In the genomic region with DNA sequence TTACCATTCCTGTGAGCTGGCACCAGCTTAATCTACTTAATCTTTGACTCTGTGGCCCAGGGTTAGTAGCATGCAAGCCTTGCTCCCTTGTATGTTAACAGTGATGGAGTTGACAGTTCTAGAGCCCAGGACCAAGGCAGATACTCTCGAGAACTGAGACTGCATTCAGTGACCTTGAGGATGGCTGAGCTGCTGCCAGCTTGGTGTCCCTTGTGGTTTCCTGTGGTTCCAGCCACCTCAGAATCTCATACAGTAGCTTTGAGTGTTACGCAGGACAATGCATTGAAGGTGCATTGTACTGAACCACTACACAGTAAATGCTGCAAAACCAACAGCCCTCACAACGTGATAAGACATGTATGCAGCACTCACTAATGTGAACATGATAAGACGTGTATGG, we compare ENCODE assay signal across 30 mouse cellular contexts.
DNase-seq lines count a peak whose midpoint lies in the region; ATAC-seq and TF ChIP-seq lines count a peak whose summit lies in the region.
"Had no signal": no experiment of that assay in that cellular context is flagged by ENCODE, and none has a peak within 500 bp of the region (broad histone marks: within the 10 kb centered on the region; RNA-seq: fewer than 3 reads in every experiment).

No protein-coding gene starts in this region.

- WGBS in heart, embryonic 13.5 days, result 28% methylated on average over 4 of the region's 4 CpGs
- WGBS in heart, postnatal 0 days, result 27% methylated on average over 4 of the region's 4 CpGs

- intact Hi-C loops in heart, postnatal 25 days (cut with DNase I), result no loop called here

- H3K27me3 ChIP-seq in heart, embryonic 13.5 days (replicated peaks), result no peaks in the 10 kb centered on the region
- H3K27me3 ChIP-seq in heart, postnatal 0 days (ENCODE audit: control insufficient read depth, insufficient read depth, low read length), result no peaks in the 10 kb centered on the region
- no peaks in the 10 kb centered on the region for H3K27me3 ChIP-seq in MEL (ENCODE audit: control insufficient read depth in 1 of 2, insufficient read depth in 2 of 2, low read length in 2 of 2)
- H3K27me3 ChIP-seq: embryonic facial prominence, embryonic 12.5 days; embryonic facial prominence, embryonic 15.5 days had no signal

- H3K27ac ChIP-seq in heart, embryonic 13.5 days (replicated peaks), result peak overlapping the region; percentile 39; the same call in 1 of the 2 replicates
- H3K27ac ChIP-seq in heart, postnatal 0 days (ENCODE audit: low read depth), result no peak overlapping the region; the same call in 1 of the 2 replicates
- H3K27ac ChIP-seq in MEL (ENCODE audit: control insufficient read depth, low read depth, low read length), result no peak overlapping the region
- H3K27ac ChIP-seq: embryonic facial prominence, embryonic 12.5 days; embryonic facial prominence, embryonic 15.5 days; gastrocnemius, adult 2 months; heart, embryonic 10.5 days; hindbrain, embryonic 10.5 days; hindbrain, embryonic 14.5 days; hindbrain, postnatal 0 days had no signal

- H3K4me2 ChIP-seq in heart, embryonic 13.5 days, result no peak overlapping the region
- H3K4me2 ChIP-seq in heart, postnatal 0 days (ENCODE audit: low read depth, low read length), result no peak overlapping the region
- H3K4me2 ChIP-seq: embryonic facial prominence, embryonic 12.5 days; embryonic facial prominence, embryonic 15.5 days; hindbrain, embryonic 14.5 days had no signal

- TF ChIP-seq EP300 in heart, postnatal 0 days (IDR thresholded peaks at IDR 0.05; ENCODE audit: low read depth), result no peak
- no peak for TF ChIP-seq EP300 in MEL (IDR thresholded peaks at IDR 0.05; ENCODE audit: low read depth in 1 of 2, low read length in 2 of 2)

- H3K36me3 ChIP-seq in heart, embryonic 13.5 days, result no peaks in the 10 kb centered on the region
- no peaks in the 10 kb centered on the region for H3K36me3 ChIP-seq in heart, postnatal 0 days (replicated peaks; ENCODE audit: control insufficient read depth, insufficient read depth, low read length)
- H3K36me3 ChIP-seq in MEL (ENCODE audit: control insufficient read depth in 1 of 2, insufficient read depth in 2 of 2, low read length in 2 of 2), result no peaks in the 10 kb centered on the region
- H3K36me3 ChIP-seq: embryonic facial prominence, embryonic 12.5 days; embryonic facial prominence, embryonic 15.5 days; heart, embryonic 10.5 days; hindbrain, embryonic 10.5 days had no signal

- no peak for DNase-seq in heart, adult 9 months (ENCODE audit: low spot score in 2 of 2)
- no peak for DNase-seq in heart, postnatal 0 days (ENCODE audit: low spot score)
- DNase-seq in heart, postnatal 25 days (ENCODE audit: low spot score), result no peak
- no peak for DNase-seq in MEL (ENCODE audit: low read depth, low spot score)
- DNase-seq in thymus, postnatal 0 days (ENCODE audit: low spot score), result no peak
- DNase-seq in thymus, postnatal 36 days, result no peak
- DNase-seq: adrenal gland, adult 8-10 months; adrenal gland, postnatal 25 days; cerebellum, adult 11-12 months; cerebellum, adult 9-10 months; cerebellum, postnatal 14 days; forebrain, postnatal 0 days; gastrocnemius, adult 2 months; gastrocnemius, postnatal 14 days; heart, adult 11 months; heart, postnatal 36 days; kidney, adult 18-20 months had no signal

- no peak for TF ChIP-seq CTCF in heart, postnatal 0 days (IDR thresholded peaks at IDR 0.05; ENCODE audit: low read depth)
- TF ChIP-seq CTCF in MEL (IDR thresholded peaks at IDR 0.05 in 2 of 3, conservative IDR thresholded peaks at IDR 0.05 in 1 of 3; ENCODE audit: control insufficient read depth in 1 of 3, insufficient read depth in 1 of 3, low read depth in 2 of 3, low read length in 3 of 3, poor library complexity in 1 of 3, severe bottlenecking in 1 of 3), result no peak

- H3K79me2 ChIP-seq in MEL (ENCODE audit: control insufficient read depth, insufficient read depth, low read length, poor library complexity), result no peaks in the 10 kb centered on the region

- H3K9ac ChIP-seq in heart, embryonic 13.5 days, result no peak overlapping the region
- H3K9ac ChIP-seq in heart, postnatal 0 days (replicated peaks; ENCODE audit: low read depth, low read length), result no peak overlapping the region
- no peak overlapping the region for H3K9ac ChIP-seq in MEL (ENCODE audit: control insufficient read depth, low read depth, low read length, poor library complexity, severe bottlenecking)
- H3K9ac ChIP-seq: embryonic facial prominence, embryonic 12.5 days; embryonic facial prominence, embryonic 15.5 days; forebrain, postnatal 0 days; hindbrain, embryonic 14.5 days had no signal

- peaks cover 3% of the 10 kb centered on the region; the same call in 1 of the 2 replicates for H3K9me3 ChIP-seq in heart, embryonic 13.5 days
- H3K9me3 ChIP-seq in heart, postnatal 0 days (replicated peaks; ENCODE audit: control insufficient read depth, low read length), result no peaks in the 10 kb centered on the region
- no peaks in the 10 kb centered on the region for H3K9me3 ChIP-seq in MEL (replicated peaks; ENCODE audit: insufficient read depth, low read length)
- H3K9me3 ChIP-seq: embryonic facial prominence, embryonic 12.5 days; embryonic facial prominence, embryonic 15.5 days; heart, embryonic 10.5 days; hindbrain, embryonic 10.5 days had no signal

- no peak for TF ChIP-seq RAD21 in MEL (IDR thresholded peaks at IDR 0.05; ENCODE audit: low read depth, low read length)

- H3K4me3 ChIP-seq in heart, embryonic 13.5 days, result no peak overlapping the region
- H3K4me3 ChIP-seq in heart, postnatal 0 days (ENCODE audit: low read depth, low read length), result no peak overlapping the region
- H3K4me3 ChIP-seq in MEL (ENCODE audit: control insufficient read depth in 1 of 2, insufficient read depth in 1 of 2, low read depth in 2 of 2, low read length in 2 of 2), result no peak overlapping the region
- H3K4me3 ChIP-seq: embryonic facial prominence, embryonic 12.5 days; embryonic facial prominence, embryonic 15.5 days; gastrocnemius, adult 2 months; heart, embryonic 10.5 days; hindbrain, embryonic 10.5 days had no signal

- no peak for ATAC-seq in heart, embryonic 13.5 days (ENCODE audit: extremely low read depth, insufficient number of reproducible peaks, low FRiP score, low TSS enrichment)
- ATAC-seq in heart, postnatal 0 days (ENCODE audit: insufficient read depth, low read depth), result peak; percentile 39; the same call in 1 of the 2 replicates
- 0 out of 2 replicates have a peak, but pooled peaks have one; percentile 43 for ATAC-seq in megakaryocyte-erythroid progenitor cell, adult 5-6 weeks (replicated peaks; ENCODE audit: low FRiP score, low TSS enrichment, poor library complexity, severe bottlenecking)
- ATAC-seq: activated CD4-positive, CD25-positive, alpha-beta regulatory T cell, adult 4 months; CD4-positive, CD25-positive, alpha-beta regulatory T cell, adult 4 months; forebrain, embryonic 14.5 days; forebrain, postnatal 0 days; hindbrain, postnatal 0 days; inflammation-experienced regulatory T-cells, adult 6 months; intestine, embryonic 16.5 days had no signal

- H3K4me1 ChIP-seq in heart, embryonic 13.5 days, result peaks cover 27% of the 10 kb centered on the region
- peaks cover 7% of the 10 kb centered on the region; the same call in 1 of the 2 replicates for H3K4me1 ChIP-seq in heart, postnatal 0 days (ENCODE audit: control insufficient read depth, insufficient read depth)
- H3K4me1 ChIP-seq in MEL (ENCODE audit: control insufficient read depth in 1 of 2, insufficient read depth in 2 of 2, low read length in 2 of 2), result peaks cover 0 to 10% of the 10 kb centered on the region in 2 experiments; a peak in 2 of 4 replicates
- H3K4me1 ChIP-seq: embryonic facial prominence, embryonic 12.5 days; embryonic facial prominence, embryonic 15.5 days; hindbrain, embryonic 10.5 days had no signal

- no peak for TF ChIP-seq POLR2A in MEL (IDR thresholded peaks at IDR 0.05; ENCODE audit: control insufficient read depth in 1 of 2, insufficient read depth in 1 of 2, low read depth in 1 of 2, low read length in 2 of 2, poor library complexity in 1 of 2)

TF ChIP-seq in MEL, 35 proteins besides CTCF, POLR2A, EP300 and RAD21:
- no peak for TF ChIP-seq USF1 (IDR thresholded peaks at IDR 0.05; ENCODE audit: low read depth, low read length)
- TF ChIP-seq GATA1 (IDR thresholded peaks at IDR 0.05; ENCODE audit: low read depth, low read length), result peak; percentile 43; the same call in 1 of the 2 replicates
- TF ChIP-seq ZMIZ1 (IDR thresholded peaks at IDR 0.05; ENCODE audit: low read depth, low read length), result no peak
TF ChIP-seq in MEL: peak in this region for 1.
